23 mouse cellular contexts compared by ENCODE assay signal in the genomic region with DNA sequence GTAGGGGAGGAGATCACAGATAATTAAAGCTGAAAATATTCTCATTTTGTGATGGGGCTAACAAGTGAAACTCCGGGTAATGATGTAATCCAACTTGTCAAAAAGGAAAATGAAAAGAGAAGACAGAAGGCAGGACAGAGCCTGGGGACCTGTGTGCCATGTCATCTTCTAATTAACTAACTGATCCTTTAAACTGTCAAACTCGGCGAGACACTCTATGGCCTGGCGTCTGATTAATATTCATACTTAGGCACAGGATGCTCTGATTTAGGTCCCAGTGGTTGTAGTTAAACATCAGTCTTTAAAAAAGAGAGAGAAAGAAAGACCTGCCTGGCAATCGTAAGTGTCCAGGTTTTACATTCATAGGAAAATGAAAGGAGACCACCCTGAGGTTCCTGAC.
"Had no signal": no experiment of that assay in that cellular context is flagged by ENCODE, and none has a peak within 500 bp of the region (broad histone marks: within the 10 kb centered on the region; RNA-seq: fewer than 3 reads in every experiment).

No protein-coding gene starts in this region.

- H3K9ac ChIP-seq: forebrain, postnatal 0 days; heart, embryonic 13.5 days; heart, embryonic 15.5 days; hindbrain, embryonic 13.5 days; hindbrain, embryonic 15.5 days; limb, embryonic 13.5 days; limb, embryonic 15.5 days had no signal

- H3K27ac ChIP-seq: heart, embryonic 10.5 days; heart, embryonic 13.5 days; heart, embryonic 15.5 days; hindbrain, embryonic 13.5 days; hindbrain, embryonic 15.5 days; hindbrain, postnatal 0 days; limb, embryonic 13.5 days; limb, embryonic 15.5 days had no signal

- H3K36me3 ChIP-seq: heart, embryonic 10.5 days; heart, embryonic 13.5 days; heart, embryonic 15.5 days; hindbrain, embryonic 13.5 days; hindbrain, embryonic 15.5 days; limb, embryonic 13.5 days; limb, embryonic 15.5 days had no signal

- H3K4me3 ChIP-seq: heart, embryonic 10.5 days; heart, embryonic 13.5 days; heart, embryonic 15.5 days; hindbrain, embryonic 13.5 days; hindbrain, embryonic 15.5 days; limb, embryonic 13.5 days; limb, embryonic 15.5 days had no signal

- DNase-seq: forebrain, postnatal 0 days; gastrocnemius, postnatal 14 days; gastrocnemius, postnatal 36 days; heart, adult 11 months; heart, postnatal 14 days; heart, postnatal 36 days; kidney, adult 11 months; kidney, adult 2 months; kidney, adult 9 months; kidney, postnatal 14 days; kidney, postnatal 36 days; layer of hippocampus, adult 9-11 months; layer of hippocampus, postnatal 36 days; left cerebral cortex, postnatal 4 days had no signal

- H3K4me2 ChIP-seq: heart, embryonic 13.5 days; heart, embryonic 15.5 days; hindbrain, embryonic 13.5 days; hindbrain, embryonic 15.5 days; limb, embryonic 13.5 days; limb, embryonic 15.5 days had no signal

- H3K9me3 ChIP-seq: heart, embryonic 10.5 days; heart, embryonic 13.5 days; heart, embryonic 15.5 days; hindbrain, embryonic 13.5 days; hindbrain, embryonic 15.5 days; limb, embryonic 13.5 days; limb, embryonic 15.5 days had no signal

- ATAC-seq: forebrain, postnatal 0 days; hindbrain, postnatal 0 days; intestine, embryonic 16.5 days had no signal

- H3K27me3 ChIP-seq: heart, embryonic 13.5 days; heart, embryonic 15.5 days; hindbrain, embryonic 15.5 days; limb, embryonic 13.5 days; limb, embryonic 15.5 days had no signal
